Mouse (Mus musculus): ENCODE results near the gene Nol6. TPM values are rescaled to one million over a fixed set of nuclear protein-coding genes. Genes with fewer than 3 reads are reported as not detected.

The Nol6 gene
- total RNA-seq, 1 experiment from 2014 or later = 25.8 TPM

- ATAC-seq (replicated peaks in 1 of 2; ENCODE audit: insufficient read depth in 1 of 2, low FRiP score in 2 of 2, low TSS enrichment in 1 of 2, low read depth in 1 of 2, poor library complexity in 2 of 2, severe bottlenecking in 2 of 2) = no peak
Observed at GRCm38 (mm10) chr4:41133529-41134291, 9.5 kb upstream of the Nol6 start.

GRCm38 (mm10) chr4:41132471-41132870 lies 8.2 kb upstream of the Nol6 start:
- ATAC-seq (replicated peaks in 1 of 2; ENCODE audit: insufficient read depth in 1 of 2, low FRiP score in 2 of 2, low TSS enrichment in 1 of 2, low read depth in 1 of 2, poor library complexity in 2 of 2, severe bottlenecking in 2 of 2) = no peak

- ATAC-seq (replicated peaks in 1 of 2; ENCODE audit: insufficient read depth in 1 of 2, low FRiP score in 2 of 2, low TSS enrichment in 1 of 2, low read depth in 1 of 2, poor library complexity in 2 of 2, severe bottlenecking in 2 of 2) = no peak; a peak in 1 of 4 replicates
Observed at GRCm38 (mm10) chr4:41129836-41130235, 5.6 kb upstream of the Nol6 start.

- peak; percentile 81 to 91 for ATAC-seq (replicated peaks in 1 of 2; ENCODE audit: insufficient read depth in 1 of 2, low FRiP score in 2 of 2, low TSS enrichment in 1 of 2, low read depth in 1 of 2, poor library complexity in 2 of 2, severe bottlenecking in 2 of 2)
Observed at GRCm38 (mm10) chr4:41129406-41129805, 5.2 kb upstream of the Nol6 start.

- peak; percentile 48 to 63; a peak in 3 of 4 replicates for ATAC-seq (replicated peaks in 1 of 2; ENCODE audit: insufficient read depth in 1 of 2, low FRiP score in 2 of 2, low TSS enrichment in 1 of 2, low read depth in 1 of 2, poor library complexity in 2 of 2, severe bottlenecking in 2 of 2)
Observed at GRCm38 (mm10) chr4:41118706-41119292, 5.5 kb downstream of the Nol6 start.

- ATAC-seq (replicated peaks in 1 of 2; ENCODE audit: insufficient read depth in 1 of 2, low FRiP score in 2 of 2, low TSS enrichment in 1 of 2, low read depth in 1 of 2, poor library complexity in 2 of 2, severe bottlenecking in 2 of 2) = no peak
Observed at GRCm38 (mm10) chr4:41116817-41117216, 7.4 kb downstream of the Nol6 start.

- no peak for ATAC-seq (replicated peaks in 1 of 2; ENCODE audit: insufficient read depth in 1 of 2, low FRiP score in 2 of 2, low TSS enrichment in 1 of 2, low read depth in 1 of 2, poor library complexity in 2 of 2, severe bottlenecking in 2 of 2)
Observed at GRCm38 (mm10) chr4:41115793-41116192, 8.5 kb downstream of the Nol6 start.

GRCm38 (mm10) chr4:41115074-41115473 lies 9.2 kb downstream of the Nol6 start:
- no peak for ATAC-seq (replicated peaks in 1 of 2; ENCODE audit: insufficient read depth in 1 of 2, low FRiP score in 2 of 2, low TSS enrichment in 1 of 2, low read depth in 1 of 2, poor library complexity in 2 of 2, severe bottlenecking in 2 of 2)

- ATAC-seq (replicated peaks in 1 of 2; ENCODE audit: insufficient read depth in 1 of 2, low FRiP score in 2 of 2, low TSS enrichment in 1 of 2, low read depth in 1 of 2, poor library complexity in 2 of 2, severe bottlenecking in 2 of 2) = no peak
Observed at GRCm38 (mm10) chr4:41114358-41115070, 9.7 kb downstream of the Nol6 start.

- 0 out of 4 replicates have a peak, but pooled peaks of 1 of the 2 experiments have one; percentile 17 for ATAC-seq (replicated peaks in 1 of 2; ENCODE audit: insufficient read depth in 1 of 2, low FRiP score in 2 of 2, low TSS enrichment in 1 of 2, low read depth in 1 of 2, poor library complexity in 2 of 2, severe bottlenecking in 2 of 2)
Observed at GRCm38 (mm10) chr4:41108717-41109425, 15.4 kb downstream of the Nol6 start.

- no peak for ATAC-seq (replicated peaks in 1 of 2; ENCODE audit: insufficient read depth in 1 of 2, low FRiP score in 2 of 2, low TSS enrichment in 1 of 2, low read depth in 1 of 2, poor library complexity in 2 of 2, severe bottlenecking in 2 of 2)
Observed at GRCm38 (mm10) chr4:41107440-41107839, 16.8 kb downstream of the Nol6 start.

- ATAC-seq (replicated peaks in 1 of 2; ENCODE audit: insufficient read depth in 1 of 2, low FRiP score in 2 of 2, low TSS enrichment in 1 of 2, low read depth in 1 of 2, poor library complexity in 2 of 2, severe bottlenecking in 2 of 2) = no peak
Observed at GRCm38 (mm10) chr4:41102901-41103300, 21.4 kb downstream of the Nol6 start.

GRCm38 (mm10) chr4:41100986-41101385 lies 23.3 kb downstream of the Nol6 start:
- ATAC-seq (replicated peaks in 1 of 2; ENCODE audit: insufficient read depth in 1 of 2, low FRiP score in 2 of 2, low TSS enrichment in 1 of 2, low read depth in 1 of 2, poor library complexity in 2 of 2, severe bottlenecking in 2 of 2) = no peak

- ATAC-seq (replicated peaks in 1 of 2; ENCODE audit: insufficient read depth in 1 of 2, low FRiP score in 2 of 2, low TSS enrichment in 1 of 2, low read depth in 1 of 2, poor library complexity in 2 of 2, severe bottlenecking in 2 of 2) = no peak
Observed at GRCm38 (mm10) chr4:41098577-41098951, 25.7 kb downstream of the Nol6 start.

- peak; percentile 55 to 71 for ATAC-seq (replicated peaks in 1 of 2; ENCODE audit: insufficient read depth in 1 of 2, low FRiP score in 2 of 2, low TSS enrichment in 1 of 2, low read depth in 1 of 2, poor library complexity in 2 of 2, severe bottlenecking in 2 of 2)
Observed at GRCm38 (mm10) chr4:41097871-41098576, 26.2 kb downstream of the Nol6 start, which contains the start of gene Aqp3. Gene Aqp3 (minus strand): TSS chr4:41098183.

GRCm38 (mm10) chr4:41097381-41097780 lies 26.9 kb downstream of the Nol6 start:
- ATAC-seq (replicated peaks in 1 of 2; ENCODE audit: insufficient read depth in 1 of 2, low FRiP score in 2 of 2, low TSS enrichment in 1 of 2, low read depth in 1 of 2, poor library complexity in 2 of 2, severe bottlenecking in 2 of 2) = no peak

- ATAC-seq (replicated peaks in 1 of 2; ENCODE audit: insufficient read depth in 1 of 2, low FRiP score in 2 of 2, low TSS enrichment in 1 of 2, low read depth in 1 of 2, poor library complexity in 2 of 2, severe bottlenecking in 2 of 2) = no peak
Observed at GRCm38 (mm10) chr4:41096794-41097193, 27.5 kb downstream of the Nol6 start.

Measured in hematopoietic stem cell, adult 5-6 weeks (primary cell).